Mouse (Mus musculus) thymus, postnatal 0 days (tissue): Measurements from ENCODE around the gene Shcbp1. TPM values are rescaled to one million over a fixed set of nuclear protein-coding genes. Genes with fewer than 3 reads are reported as not detected.
"Not testable (repeated sequence)": the region's sequence is repeated elsewhere in the genome, so short reads cannot be mapped to it uniquely, and the experiment has no call there.

Experiments used
- DNase-seq: peaks from one replicate; pipeline ENCODE4 v3.0.0-alpha.2; 2015; ENCODE audit warnings: low spot score
- polyA plus RNA-seq: library from polyadenylated mRNA; unstranded; fragments of >200 nt; fragmentation: Nextera tagmentation; extraction: Ambion mirVana; gene quantifications from 2 replicates; pipeline ENCODE4 v1.2.1, GENCODE M21; 2015

Gene Shcbp1
- 66.9 and 69.9 TPM in 2 replicates for polyA plus RNA-seq

- peak; percentile 90 for DNase-seq
Measured at GRCm38 (mm10) chr8:4779254-4780055, at the start of gene Shcbp1. Gene Shcbp1, minus strand, starts transcription at chr8:4779567.

GRCm38 (mm10) chr8:4808831-4809230 is 29.5 kb upstream of the Shcbp1 start:
- DNase-seq = no peak

- DNase-seq = no peak
Measured at GRCm38 (mm10) chr8:4800524-4801122, 21.3 kb upstream of the Shcbp1 start.

- DNase-seq = no peak
Measured at GRCm38 (mm10) chr8:4778266-4778665, 1.1 kb downstream of the Shcbp1 start.

GRCm38 (mm10) chr8:4764751-4765150 is 14.6 kb downstream of the Shcbp1 start:
- DNase-seq = no peak

GRCm38 (mm10) chr8:4753048-4753447 is 26.3 kb downstream of the Shcbp1 start:
- DNase-seq = no peak

GRCm38 (mm10) chr8:4730942-4731341 is 48.4 kb downstream of the Shcbp1 start:
- no peak for DNase-seq

GRCm38 (mm10) chr8:4715546-4715945 is 63.8 kb downstream of the Shcbp1 start:
- no peak for DNase-seq

GRCm38 (mm10) chr8:4708346-4708745 is 71.0 kb downstream of the Shcbp1 start:
- not testable (repeated sequence) for DNase-seq

GRCm38 (mm10) chr8:4707916-4708315 is 71.5 kb downstream of the Shcbp1 start:
- not testable (repeated sequence) for DNase-seq

- DNase-seq = no peak
Measured at GRCm38 (mm10) chr8:4691634-4692033, 87.7 kb downstream of the Shcbp1 start.

Other genes with a start within 250 kb of the Shcbp1 start
- gene Zfp958, start 166.4 kb downstream of the Shcbp1 start, polyA plus RNA-seq = 13.7 and 14.3 TPM in 2 replicates